Mouse (Mus musculus) urinary bladder, postnatal 14 days (tissue): Measurements from ENCODE around the gene Samt3.

Experiments
- DNase-seq: peaks from one replicate; pipeline ENCODE4 v3.0.0; 2021; ENCODE audit warnings: low spot score

Gene Samt3

GRCm38 (mm10) chrX:86043899-86044298 is at the start of gene Samt3:
Samt3 (plus strand) TSS chrX:86044199.
- no peak for DNase-seq

- no peak for DNase-seq
These were observed 27.4 kb upstream of the Samt3 start for GRCm38 (mm10) chrX:86016591-86016990.

- DNase-seq, result no peak
These were observed 44.7 kb downstream of the Samt3 start for GRCm38 (mm10) chrX:86088672-86089071.
